Mouse (Mus musculus) E14TG2a.4 (cell line): ENCODE measurements around the gene Mtmr14.

Experiments used
- CTCF ChIP-seq: conservative IDR thresholded peaks from 2 replicates; pipeline ENCODE4 v1.5.1; 2014; ENCODE audit warnings: low read length
- NANOG ChIP-seq: IDR thresholded peaks from 2 replicates; pipeline ENCODE4 v1.6.1; 2014; ENCODE audit warnings: borderline replicate concordance, low read length, mixed read lengths
- POU5F1 ChIP-seq: IDR thresholded peaks from 2 replicates; pipeline ENCODE4 v1.6.1; 2014; ENCODE audit warnings: low read length, borderline replicate concordance

GRCm38 (mm10) chr6:113282969-113283368, 45.3 kb downstream of the Mtmr14 start:
- TF ChIP-seq CTCF (no peak), POU5F1 (no peak), NANOG (no peak)
